Mouse (Mus musculus) limb, embryonic 14.5 days (tissue): ENCODE measurements around the gene Slc25a24. TPM values are rescaled to one million over a fixed set of nuclear protein-coding genes. Genes with fewer than 3 reads are reported as not detected.

ENCODE experiments used
- ATAC-seq: fragments of 200-750 bp; cut with Nextera tagmentation; 2 replicates; pipeline ENCODE4 v1.8.0; 2017; ENCODE audit warnings: low read depth, moderate number of reproducible peaks, moderate TSS enrichment; ENCODE audit not compliant: low FRiP score
- DNase-seq: peaks from one replicate; pipeline ENCODE4 v3.0.0-alpha.2; 2015; ENCODE audit warnings: low spot score
- H3K27ac ChIP-seq: fragments of 300-500 bp; sonication (generic); replicated peaks from 2 replicates; pipeline ENCODE4 v1.5.1; 2014; ENCODE audit warnings: low read depth, mild to moderate bottlenecking, low read length, moderate library complexity, mixed read lengths
- H3K27me3 ChIP-seq: fragments of 300-500 bp; sonication (generic); 2 replicates; pipeline ENCODE4 v1.6.1; 2014; ENCODE audit warnings: low read length, mixed read lengths; ENCODE audit not compliant: control insufficient read depth, insufficient read depth
- H3K36me3 ChIP-seq: fragments of 300-500 bp; sonication (generic); 2 replicates; pipeline ENCODE4 v1.6.1; 2014; ENCODE audit warnings: mild to moderate bottlenecking, low read length, moderate library complexity, mixed read lengths; ENCODE audit not compliant: control insufficient read depth, insufficient read depth
- H3K4me1 ChIP-seq: fragments of 300-500 bp; sonication (generic); 2 replicates; pipeline ENCODE4 v1.6.1; 2014; ENCODE audit warnings: antibody characterized with exemption, low read length, mixed read lengths; ENCODE audit not compliant: control insufficient read depth, insufficient read depth
- H3K4me2 ChIP-seq: fragments of 300-500 bp; sonication (generic); replicated peaks from 2 replicates; pipeline ENCODE4 v1.6.1; 2014; ENCODE audit warnings: low read depth, mild to moderate bottlenecking, low read length, moderate library complexity; ENCODE audit not compliant: severe bottlenecking
- H3K4me3 ChIP-seq: fragments of 300-500 bp; sonication (generic); replicated peaks from 2 replicates; pipeline ENCODE4 v1.5.1; 2014; ENCODE audit warnings: low read length
- H3K9ac ChIP-seq: fragments of 300-500 bp; sonication (generic); 2 replicates; pipeline ENCODE4 v1.6.1; 2014; ENCODE audit warnings: mild to moderate bottlenecking, low read depth, low read length, moderate library complexity; ENCODE audit not compliant: severe bottlenecking
- H3K9me3 ChIP-seq: fragments of 300-500 bp; sonication (generic); 2 replicates; pipeline ENCODE4 v1.6.1; 2016; ENCODE audit warnings: low read length; ENCODE audit not compliant: control insufficient read depth
- POLR2A ChIP-seq: fragments of 200-500 bp; IDR thresholded peaks from 2 replicates; pipeline ENCODE4 v1.8.0; 2012; ENCODE audit warnings: inconsistent platforms, mild to moderate bottlenecking, moderate library complexity, borderline replicate concordance; ENCODE audit not compliant: insufficient read depth, insufficient read length; ENCODE audit errors: extremely low read depth
- WGBS: fragments of 180-500 bp; shearing (Covaris S2); extraction: QIAGEN DNeasy Blood & Tissue Kit; methylation state at CpG from one replicate; pipeline ENCODE4 v1.1.7; 2014; 5-methylcytosine and 5-hydroxymethylcytosine counted together
- polyA plus RNA-seq, 2 experiments: library from polyadenylated mRNA; depleted of rRNA in 1 of 2; stranded (reverse) in 1 of 2; unstranded in 1 of 2; fragments of >200 nt; fragmentation: Nextera tagmentation in 1 of 2; extraction: Ambion mirVana in 1 of 2; gene quantifications; 2 replicates each; pipeline versions ENCODE4 v1.2.1 to v1.2.3; 2012 to 2014

Gene Slc25a24
- 31.9 and 34.7 TPM in 2 replicates for polyA plus RNA-seq (2012; rRNA removed)
- 44.0 and 49.2 TPM in 2 replicates for polyA plus RNA-seq (2014; fragmentation: Nextera tagmentation; extraction: Ambion mirVana)

- Histone ChIP-seq H3K9me3 (no peaks in the 10 kb centered on the region), H3K9ac (peak within 1 kb of the TSS; percentile 97), H3K4me1 (peaks cover 15% of the 10 kb centered on the region), H3K27me3 (no peaks in the 10 kb centered on the region), H3K27ac (peak within 1 kb of the TSS; percentile 87), H3K36me3 (no peaks in the 10 kb centered on the region), H3K4me2 (peak within 1 kb of the TSS; percentile 79), H3K4me3 (peak within 1 kb of the TSS; percentile 70)
- ATAC-seq (peak; percentile 88), DNase-seq (peak; percentile 71)
- under 1% methylated on average over 41 of the region's 49 CpGs for WGBS
- TF ChIP-seq POLR2A, result 0 out of 2 replicates have a peak, but pooled peaks have one; percentile 25
These were observed at the start of gene Slc25a24 for GRCm38 (mm10) chr3:109122641-109123530. TSS of gene Slc25a24 (plus strand) at chr3:109123149.

- H3K36me3 ChIP-seq, result no peaks in the 10 kb centered on the region
- H3K4me2 ChIP-seq, result no peak within 1 kb of the TSS
- no peak within 1 kb of the TSS for H3K9ac ChIP-seq
- 93% methylated on average over 17 of the region's 17 CpGs for WGBS
- no peak for DNase-seq
- no peak within 1 kb of the TSS for H3K27ac ChIP-seq
- H3K4me3 ChIP-seq, result no peak within 1 kb of the TSS
- no peaks in the 10 kb centered on the region for H3K27me3 ChIP-seq
- no peaks in the 10 kb centered on the region for H3K9me3 ChIP-seq
- TF ChIP-seq POLR2A, result no peak
- no peak for ATAC-seq
- no peaks in the 10 kb centered on the region for H3K4me1 ChIP-seq
These were observed 42.8 kb upstream of the Slc25a24 start, which contains the start of gene Slc25a54 for GRCm38 (mm10) chr3:109080169-109080568. TSS of gene Slc25a54 (plus strand) at chr3:109080469.

GRCm38 (mm10) chr3:109084418-109084817, 38.5 kb upstream of the Slc25a24 start:
- Histone ChIP-seq H3K27ac (no peak overlapping the region), H3K27me3 (no peaks in the 10 kb centered on the region), H3K4me1 (no peaks in the 10 kb centered on the region), H3K4me3 (no peak overlapping the region), H3K9me3 (no peaks in the 10 kb centered on the region), H3K4me2 (no peak overlapping the region), H3K36me3 (no peaks in the 10 kb centered on the region), H3K9ac (no peak overlapping the region)
- no peak for TF ChIP-seq POLR2A
- DNase-seq (no peak), ATAC-seq (no peak)
- 92% methylated on average over 2 of the region's 2 CpGs for WGBS

- 9% methylated on average over 2 of the region's 2 CpGs for WGBS
- DNase-seq (no peak), ATAC-seq (no peak)
- H3K4me2 ChIP-seq, result no peak overlapping the region
- H3K27ac ChIP-seq, result no peak overlapping the region
- H3K27me3 ChIP-seq, result no peaks in the 10 kb centered on the region
- H3K36me3 ChIP-seq, result no peaks in the 10 kb centered on the region
- no peak overlapping the region for H3K4me3 ChIP-seq
- H3K9ac ChIP-seq, result no peak overlapping the region
- no peaks in the 10 kb centered on the region for H3K9me3 ChIP-seq
- no peak for TF ChIP-seq POLR2A
- H3K4me1 ChIP-seq, result no peaks in the 10 kb centered on the region
These were observed 34.5 kb upstream of the Slc25a24 start for GRCm38 (mm10) chr3:109088460-109088859.

- Histone ChIP-seq H3K27ac (no peak overlapping the region), H3K4me1 (no peaks in the 10 kb centered on the region), H3K9ac (no peak overlapping the region), H3K4me3 (no peak overlapping the region), H3K4me2 (no peak overlapping the region), H3K36me3 (no peaks in the 10 kb centered on the region), H3K27me3 (no peaks in the 10 kb centered on the region), H3K9me3 (no peaks in the 10 kb centered on the region)
- ATAC-seq, result peak; percentile 81
- no peak for DNase-seq
- 57% methylated on average over 8 of the region's 8 CpGs for WGBS
- TF ChIP-seq POLR2A, result no peak
These were observed 18.2 kb upstream of the Slc25a24 start for GRCm38 (mm10) chr3:109104702-109105101.
